Mouse (Mus musculus) midbrain, embryonic 14.5 days (tissue): Measurements from ENCODE around the gene Oprd1. TPM values are rescaled to one million over a fixed set of nuclear protein-coding genes. Genes with fewer than 3 reads are reported as not detected.
A peak's percentile ranks its signal among the peaks of the same experiment; 100 is the strongest.

Experiments used
- ATAC-seq: fragments of 200-750 bp; cut with Nextera tagmentation; 2 replicates; pipeline ENCODE4 v1.8.0; 2017; ENCODE audit warnings: moderate number of reproducible peaks, moderate library complexity; ENCODE audit not compliant: low FRiP score, low TSS enrichment
- DNase-seq: peaks from one replicate; pipeline ENCODE4 v3.0.0-alpha.2; 2015
- H3K27ac ChIP-seq: fragments of 300-500 bp; sonication (generic); replicated peaks from 2 replicates; pipeline ENCODE4 v1.5.1; 2014; ENCODE audit warnings: mild to moderate bottlenecking, low read depth, low read length, moderate library complexity
- H3K27me3 ChIP-seq: fragments of 300-500 bp; sonication (generic); 2 replicates; pipeline ENCODE4 v1.6.1; 2014; ENCODE audit warnings: low read length, control low read depth, mixed read lengths; ENCODE audit not compliant: control insufficient read depth, insufficient read depth
- H3K36me3 ChIP-seq: fragments of 300-500 bp; sonication (generic); 2 replicates; pipeline ENCODE4 v1.6.1; 2014; ENCODE audit warnings: low read length, control low read depth; ENCODE audit not compliant: control insufficient read depth, insufficient read depth
- H3K4me1 ChIP-seq: fragments of 300-500 bp; sonication (generic); 2 replicates; pipeline ENCODE4 v1.6.1; 2014; ENCODE audit warnings: mild to moderate bottlenecking, antibody characterized with exemption, low read length, control low read depth; ENCODE audit not compliant: control insufficient read depth, insufficient read depth
- H3K4me2 ChIP-seq: fragments of 300-500 bp; sonication (generic); 2 replicates; pipeline ENCODE4 v1.6.1; 2014; ENCODE audit warnings: mild to moderate bottlenecking, low read length, moderate library complexity
- H3K4me3 ChIP-seq: fragments of 300-500 bp; sonication (generic); replicated peaks from 2 replicates; pipeline ENCODE4 v1.5.1; 2014; ENCODE audit warnings: low read depth, low read length
- H3K9ac ChIP-seq: fragments of 300-500 bp; sonication (generic); replicated peaks from 2 replicates; pipeline ENCODE4 v1.6.1; 2014; ENCODE audit warnings: mild to moderate bottlenecking, low read length, moderate library complexity
- H3K9me3 ChIP-seq: fragments of 300-500 bp; sonication (generic); 2 replicates; pipeline ENCODE4 v1.6.1; 2016; ENCODE audit warnings: low read length, control low read depth, mixed read lengths; ENCODE audit not compliant: control insufficient read depth
- WGBS: fragments of 180-500 bp; shearing (Covaris S2); extraction: QIAGEN DNeasy Blood & Tissue Kit; methylation state at CpG from one replicate; pipeline ENCODE4 v1.1.7; 2014; 5-methylcytosine and 5-hydroxymethylcytosine counted together
- polyA plus RNA-seq: library from polyadenylated mRNA; unstranded; fragments of >200 nt; fragmentation: Nextera tagmentation; extraction: Ambion mirVana; gene quantifications from 2 replicates; pipeline ENCODE4 v1.2.1, GENCODE M21; 2014

Gene Oprd1
- polyA plus RNA-seq, 1 experiment from 2014 or later: 0.08 TPM

DNA sequence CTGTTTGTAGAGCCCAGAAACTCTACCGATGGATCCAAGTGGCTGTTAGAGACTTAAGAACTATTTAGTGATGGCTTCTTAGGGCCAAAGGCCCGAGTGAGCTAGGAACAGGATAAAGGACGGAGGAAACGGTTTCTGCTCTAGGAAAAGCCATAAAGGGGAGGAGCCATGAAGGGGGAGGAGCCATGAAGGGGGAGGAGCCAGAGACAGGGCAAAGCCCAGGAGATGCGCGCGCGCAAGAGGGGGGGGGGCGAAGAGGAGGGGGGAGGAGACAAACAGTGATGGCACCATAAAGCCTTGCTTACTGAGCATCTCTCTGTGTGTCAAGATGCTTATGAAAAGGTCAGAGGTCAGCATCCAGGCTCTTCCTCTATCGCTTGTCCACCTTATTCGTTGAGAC is 13.6 kb downstream of the Oprd1 start:
- no peaks in the 10 kb centered on the region for H3K9me3 ChIP-seq
- DNase-seq: no peak
- no peak for ATAC-seq
- H3K4me2 ChIP-seq: no peak overlapping the region
- no peaks in the 10 kb centered on the region for H3K27me3 ChIP-seq
- 0 out of 2 replicates have a peak, but pooled peaks cover 8% of the 10 kb centered on the region for H3K4me1 ChIP-seq
- no peaks in the 10 kb centered on the region for H3K36me3 ChIP-seq
- 84% methylated on average over 11 of the region's 11 CpGs for WGBS
- no peak overlapping the region for H3K4me3 ChIP-seq
- H3K27ac ChIP-seq: no peak overlapping the region
- H3K9ac ChIP-seq: no peak overlapping the region

DNA sequence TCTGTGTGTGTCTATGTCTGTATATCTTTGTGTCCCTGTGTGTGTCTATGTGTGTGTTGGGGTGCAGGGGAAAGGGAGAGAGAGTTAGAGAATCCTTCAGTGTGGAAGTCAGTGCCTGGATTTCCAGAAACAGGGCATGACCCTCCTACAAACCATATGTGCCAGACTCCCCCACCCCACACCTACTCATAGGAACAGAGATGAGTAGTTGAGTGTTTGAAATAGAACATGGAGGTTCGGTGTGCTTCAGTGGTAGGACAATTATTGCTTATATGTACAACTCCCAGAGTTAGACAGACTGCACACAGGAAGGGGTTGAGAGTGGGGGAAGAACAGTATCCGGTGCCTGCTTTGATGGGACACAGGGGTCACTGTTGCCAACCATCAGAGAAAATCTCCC is 14.2 kb downstream of the Oprd1 start:
- Histone ChIP-seq H3K9ac (no peak overlapping the region), H3K4me2 (no peak overlapping the region), H3K4me3 (no peak overlapping the region), H3K9me3 (no peaks in the 10 kb centered on the region), H3K27ac (no peak overlapping the region), H3K27me3 (no peaks in the 10 kb centered on the region), H3K36me3 (no peaks in the 10 kb centered on the region), H3K4me1 (0 out of 2 replicates have a peak, but pooled peaks cover 8% of the 10 kb centered on the region)
- ATAC-seq (no peak), DNase-seq (no peak)
- 89% methylated on average over 2 of the region's 2 CpGs for WGBS

DNA sequence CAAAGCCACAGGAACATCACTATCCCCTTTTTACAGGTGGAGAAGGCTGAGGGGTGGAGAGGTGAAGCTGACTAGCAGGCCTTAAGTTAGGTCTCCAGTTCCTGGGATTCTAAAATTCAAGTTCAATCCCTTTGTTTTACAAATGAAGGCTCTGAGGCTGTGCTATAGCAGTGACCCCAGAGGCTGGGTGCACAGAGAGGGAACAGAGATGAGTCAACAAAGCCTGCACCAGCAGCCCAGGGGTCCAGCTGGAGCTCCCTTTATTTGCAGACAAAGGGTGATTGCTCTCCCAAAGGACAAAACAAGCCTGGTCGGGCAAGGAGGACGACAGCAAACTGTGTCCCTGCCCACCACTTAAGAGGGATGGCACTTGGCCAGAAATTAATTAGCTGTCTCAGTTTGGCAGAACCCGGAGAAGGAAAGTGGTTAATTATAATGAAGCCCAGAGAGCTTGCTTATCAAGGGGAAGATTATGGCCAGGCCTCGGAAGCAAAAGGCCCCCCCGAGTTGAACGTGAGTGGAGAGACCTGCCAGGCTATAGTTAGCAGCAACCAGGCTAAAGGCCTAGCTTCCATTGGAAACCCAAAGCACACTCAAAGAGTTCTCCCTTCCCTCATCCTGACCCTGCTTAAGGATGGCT is 15.2 kb downstream of the Oprd1 start:
- WGBS: 6% methylated on average over 6 of the region's 6 CpGs
- peak; percentile 77 for DNase-seq
- no peak overlapping the region for H3K4me3 ChIP-seq
- H3K4me1 ChIP-seq: 0 out of 2 replicates have a peak, but pooled peaks cover 8% of the 10 kb centered on the region
- no peaks in the 10 kb centered on the region for H3K36me3 ChIP-seq
- H3K4me2 ChIP-seq: no peak overlapping the region
- H3K9me3 ChIP-seq: no peaks in the 10 kb centered on the region
- no peak overlapping the region for H3K9ac ChIP-seq
- H3K27ac ChIP-seq: peak overlapping the region; percentile 41
- ATAC-seq: no peak
- no peaks in the 10 kb centered on the region for H3K27me3 ChIP-seq

DNA sequence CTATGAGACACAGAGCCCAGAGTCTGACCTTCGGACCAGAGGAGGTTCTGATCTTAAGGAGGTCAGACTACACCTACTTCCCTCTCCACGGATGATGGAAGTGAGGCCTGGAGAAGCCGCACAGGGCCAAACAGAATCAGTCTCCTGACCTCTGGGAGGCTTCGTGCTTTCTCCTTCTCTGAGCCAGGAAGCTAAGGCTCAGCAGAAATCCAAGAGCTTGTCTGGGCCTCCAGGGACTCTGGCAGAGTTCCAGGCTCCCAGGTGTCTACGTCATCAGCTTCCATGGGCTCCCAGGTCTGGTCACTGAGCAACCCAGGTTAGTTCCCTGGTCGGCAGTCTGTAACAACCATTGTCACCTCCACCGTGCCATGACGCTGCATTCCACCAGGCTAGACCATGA is 17.2 kb downstream of the Oprd1 start:
- Histone ChIP-seq H3K27ac (no peak overlapping the region), H3K27me3 (no peaks in the 10 kb centered on the region), H3K9ac (no peak overlapping the region), H3K36me3 (no peaks in the 10 kb centered on the region), H3K4me3 (no peak overlapping the region), H3K4me1 (0 out of 2 replicates have a peak, but pooled peaks cover 8% of the 10 kb centered on the region), H3K4me2 (no peak overlapping the region), H3K9me3 (no peaks in the 10 kb centered on the region)
- ATAC-seq (no peak), DNase-seq (no peak)
- WGBS: 92% methylated on average over 8 of the region's 8 CpGs

DNA sequence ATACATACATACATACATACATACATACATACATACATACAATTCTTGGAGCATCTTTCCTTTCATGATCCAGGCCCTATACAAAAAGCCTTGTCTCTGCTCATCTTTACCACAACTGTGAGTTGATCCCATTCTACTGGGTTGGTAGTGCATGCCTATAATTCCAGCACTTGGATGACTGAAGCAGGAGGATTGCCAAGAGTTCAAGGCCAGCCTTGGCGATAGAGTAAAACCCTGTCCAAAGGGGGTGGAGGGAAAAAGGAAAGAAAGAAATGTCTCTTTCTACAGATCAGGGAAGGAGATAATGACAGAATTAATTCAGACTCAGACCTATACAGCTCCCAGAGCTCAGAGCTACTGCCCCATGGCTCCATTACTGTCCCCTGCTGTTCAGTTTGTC is 21.1 kb downstream of the Oprd1 start:
- no peaks in the 10 kb centered on the region for H3K9me3 ChIP-seq
- no peak overlapping the region for H3K27ac ChIP-seq
- no peaks in the 10 kb centered on the region for H3K27me3 ChIP-seq
- no peaks in the 10 kb centered on the region for H3K4me1 ChIP-seq
- no peak overlapping the region for H3K9ac ChIP-seq
- no peak overlapping the region for H3K4me2 ChIP-seq
- DNase-seq (no peak), ATAC-seq (no peak)
- no peak overlapping the region for H3K4me3 ChIP-seq
- no peaks in the 10 kb centered on the region for H3K36me3 ChIP-seq
- 86% methylated on average over 1 of the region's 1 CpGs for WGBS

DNA sequence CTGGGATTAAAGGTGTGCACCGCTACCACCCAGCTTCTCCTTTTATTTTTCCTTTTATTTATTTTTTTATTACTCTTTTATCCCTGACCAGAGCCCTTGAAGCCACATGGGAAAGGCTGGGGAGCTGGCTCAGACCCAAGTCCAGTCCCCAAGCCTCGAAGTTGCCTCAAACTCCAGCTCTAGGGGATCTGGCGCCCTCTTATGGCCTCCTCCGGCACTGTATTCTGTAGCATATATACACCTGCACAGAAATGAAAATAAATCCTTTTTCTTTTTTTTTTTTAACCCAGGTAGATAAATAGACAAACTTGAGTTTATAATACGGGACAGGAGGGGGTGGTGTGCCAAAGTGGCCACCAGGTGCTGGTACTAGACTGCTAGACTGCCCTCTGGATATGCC is 22.6 kb downstream of the Oprd1 start:
- Histone ChIP-seq H3K4me3 (no peak overlapping the region), H3K4me2 (no peak overlapping the region), H3K4me1 (no peaks in the 10 kb centered on the region), H3K27me3 (no peaks in the 10 kb centered on the region), H3K9me3 (no peaks in the 10 kb centered on the region), H3K9ac (no peak overlapping the region), H3K36me3 (no peaks in the 10 kb centered on the region), H3K27ac (no peak overlapping the region)
- DNase-seq: no peak
- WGBS: 86% methylated on average over 5 of the region's 5 CpGs
- no peak for ATAC-seq

DNA sequence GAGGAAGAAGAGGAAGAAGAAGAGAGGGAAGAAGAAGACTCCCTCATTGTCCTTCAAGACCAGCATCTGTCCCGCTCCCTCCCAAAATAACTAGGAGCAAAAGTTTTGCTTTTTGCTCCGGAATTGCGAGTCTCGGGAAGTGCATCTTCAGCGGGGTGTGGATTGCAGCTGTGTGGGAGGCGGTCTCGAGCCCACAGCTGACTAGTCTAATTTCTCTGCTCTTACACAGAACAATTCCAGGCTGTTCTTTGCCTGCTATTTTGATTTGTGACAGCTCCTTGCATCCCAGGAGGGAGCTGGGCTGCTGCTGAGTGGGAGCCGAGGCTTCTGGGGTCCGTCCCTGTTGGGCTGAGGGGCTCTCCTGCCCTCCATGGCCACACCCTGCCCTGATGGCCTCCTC is 24.7 kb downstream of the Oprd1 start:
- H3K27ac ChIP-seq: no peak overlapping the region
- H3K36me3 ChIP-seq: no peaks in the 10 kb centered on the region
- H3K4me1 ChIP-seq: no peaks in the 10 kb centered on the region
- DNase-seq: no peak
- no peaks in the 10 kb centered on the region for H3K9me3 ChIP-seq
- H3K9ac ChIP-seq: no peak overlapping the region
- ATAC-seq: no peak
- H3K4me3 ChIP-seq: no peak overlapping the region
- WGBS: 66% methylated on average over 9 of the region's 9 CpGs
- H3K4me2 ChIP-seq: no peak overlapping the region
- no peaks in the 10 kb centered on the region for H3K27me3 ChIP-seq

DNA sequence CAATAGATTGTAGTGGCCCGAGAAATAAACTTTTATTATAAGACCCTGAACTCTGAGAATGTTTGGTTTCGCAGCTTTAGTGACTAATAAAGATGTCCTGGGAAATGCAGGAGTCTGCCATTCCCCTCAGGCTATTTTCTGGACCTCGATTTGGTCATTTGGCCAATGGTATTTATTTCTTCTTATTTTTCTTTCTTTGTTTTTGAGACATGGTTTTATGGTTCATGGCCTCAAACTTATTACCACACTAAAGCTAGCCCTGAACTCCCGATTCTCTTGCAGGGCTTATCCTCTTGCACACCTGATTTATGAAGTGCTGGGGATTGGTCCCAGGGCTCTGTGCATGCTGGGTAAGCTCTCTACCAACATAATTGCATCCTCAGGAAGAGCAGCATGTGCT is 28.0 kb downstream of the Oprd1 start:
- H3K9ac ChIP-seq: no peak overlapping the region
- H3K4me1 ChIP-seq: no peaks in the 10 kb centered on the region
- H3K27ac ChIP-seq: no peak overlapping the region
- no peak overlapping the region for H3K4me3 ChIP-seq
- no peak for DNase-seq
- WGBS: 82% methylated on average over 4 of the region's 4 CpGs
- H3K36me3 ChIP-seq: no peaks in the 10 kb centered on the region
- ATAC-seq: no peak
- H3K9me3 ChIP-seq: no peaks in the 10 kb centered on the region
- no peaks in the 10 kb centered on the region for H3K27me3 ChIP-seq
- H3K4me2 ChIP-seq: no peak overlapping the region

DNA sequence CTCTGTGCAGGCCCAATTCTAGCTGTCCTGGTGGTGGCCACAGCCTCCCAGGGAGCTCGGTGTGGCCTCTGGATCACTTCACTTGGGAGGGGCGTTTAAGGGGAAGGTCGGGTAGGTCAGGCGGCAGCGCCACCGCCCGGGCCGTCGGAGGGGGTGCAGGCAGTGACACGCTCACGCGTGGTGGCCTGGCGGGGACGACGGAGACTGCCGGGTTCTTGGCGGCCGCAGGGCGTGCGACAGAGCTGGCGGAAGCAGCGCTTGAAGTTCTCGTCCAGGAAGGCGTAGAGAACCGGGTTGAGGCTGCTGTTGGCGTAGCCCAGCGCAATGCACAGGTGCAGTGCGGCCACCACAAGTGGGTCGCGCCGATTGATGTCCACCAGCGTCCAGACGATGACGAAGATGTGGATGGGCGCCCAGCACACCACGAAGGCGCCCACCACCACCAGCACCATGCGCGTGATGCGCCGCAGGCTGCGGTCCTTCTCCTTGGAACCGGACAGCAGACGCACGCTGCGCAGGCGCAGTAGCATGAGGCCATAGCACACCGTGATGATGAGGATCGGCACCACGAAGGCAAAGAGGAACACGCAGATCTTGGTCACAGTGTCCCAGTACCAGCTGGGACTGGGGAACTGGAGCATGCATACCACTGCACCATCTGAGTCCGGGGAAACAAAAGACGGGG is 30.7 kb downstream of the Oprd1 start:
- H3K27ac ChIP-seq: no peak overlapping the region
- H3K9me3 ChIP-seq: no peaks in the 10 kb centered on the region
- ATAC-seq: no peak
- no peak overlapping the region; the same call in 1 of the 2 replicates for H3K9ac ChIP-seq
- peak overlapping the region; percentile 52 for H3K4me2 ChIP-seq
- 49% methylated on average over 53 of the region's 53 CpGs for WGBS
- H3K27me3 ChIP-seq: no peaks in the 10 kb centered on the region
- peak overlapping the region; percentile 25 for H3K4me3 ChIP-seq
- 0 out of 2 replicates have a peak, but pooled peaks cover 3% of the 10 kb centered on the region for H3K4me1 ChIP-seq
- peak; percentile 69 for DNase-seq
- no peaks in the 10 kb centered on the region for H3K36me3 ChIP-seq
